Mouse (Mus musculus) lung, adult 18-20 months (tissue): ENCODE measurements around the gene Ccr4.

Experiments used
- DNase-seq, 2 experiments: peaks; one replicate each; pipeline ENCODE4 v3.0.0; 2022; ENCODE audit warnings: mixed read lengths in 2 of 2

Ccr4 gene

GRCm38 (mm10) chr9:114466871-114467270, 37.8 kb downstream of the Ccr4 start:
- no peak for DNase-seq

GRCm38 (mm10) chr9:114465442-114465841, 39.3 kb downstream of the Ccr4 start:
- no peak for DNase-seq

GRCm38 (mm10) chr9:114462569-114462968, 42.1 kb downstream of the Ccr4 start:
- DNase-seq = no peak

- DNase-seq = no peak
Observed at GRCm38 (mm10) chr9:114458436-114458835, 46.3 kb downstream of the Ccr4 start.

- DNase-seq = no peak
Observed at GRCm38 (mm10) chr9:114455420-114455819, 49.3 kb downstream of the Ccr4 start.

GRCm38 (mm10) chr9:114452418-114452817, 52.3 kb downstream of the Ccr4 start:
- DNase-seq = no peak

GRCm38 (mm10) chr9:114451615-114452014, 53.1 kb downstream of the Ccr4 start:
- no peak for DNase-seq

- no peak for DNase-seq
Observed at GRCm38 (mm10) chr9:114449120-114449754, 55.5 kb downstream of the Ccr4 start.

GRCm38 (mm10) chr9:114448700-114449099, 56.0 kb downstream of the Ccr4 start:
- no peak for DNase-seq

GRCm38 (mm10) chr9:114446887-114447286, 57.8 kb downstream of the Ccr4 start:
- DNase-seq = no peak

GRCm38 (mm10) chr9:114443351-114443750, 61.4 kb downstream of the Ccr4 start:
- DNase-seq = no peak

GRCm38 (mm10) chr9:114442893-114443292, 61.8 kb downstream of the Ccr4 start:
- DNase-seq = no peak

- no peak for DNase-seq
Observed at GRCm38 (mm10) chr9:114442225-114442624, 62.5 kb downstream of the Ccr4 start.

- DNase-seq = no peak
Observed at GRCm38 (mm10) chr9:114440548-114440947, 64.2 kb downstream of the Ccr4 start.
